Mouse (Mus musculus): ENCODE measurements at regions not wholly inside any gene's neighbourhood (a gene's known extent, or its start where the extent isn't known, plus 50 kb on each side); places are given as distances from the start of the nearest gene placed in this dataset.

DNA sequence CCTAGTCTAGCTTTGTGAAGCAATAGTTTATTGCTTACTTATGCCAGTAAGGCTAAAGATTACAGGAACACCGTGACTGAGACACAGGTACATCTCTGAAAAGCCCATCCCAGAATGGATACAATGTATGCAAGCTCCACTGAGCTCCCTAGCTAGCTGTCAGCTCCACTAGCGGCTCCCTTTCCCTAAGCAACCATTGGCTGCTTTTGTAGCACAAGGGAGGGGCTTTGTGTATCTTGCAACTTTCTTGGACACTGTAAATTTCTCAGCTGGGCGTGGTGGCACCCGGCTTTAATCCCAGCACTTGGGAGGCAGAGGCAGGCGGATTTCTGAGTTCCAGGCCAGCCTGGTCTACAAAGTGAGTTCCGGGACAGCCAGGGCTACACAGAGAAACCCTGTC lies 254.6 kb downstream of the Sipa1l2 start:
- no peak for DNase-seq (ENCODE audit: low spot score)
- H3K36me3 ChIP-seq, result no peaks in the 10 kb centered on the region
- no peak overlapping the region for H3K27ac ChIP-seq
- WGBS, result 83% methylated on average over 6 of the region's 6 CpGs
- H3K4me3 ChIP-seq, result no peak overlapping the region
- no peaks in the 10 kb centered on the region for H3K9me3 ChIP-seq (replicated peaks)
- H3K4me1 ChIP-seq, result peaks cover 28% of the 10 kb centered on the region
- H3K27me3 ChIP-seq (ENCODE audit: low read depth, poor library complexity, severe bottlenecking), result no peaks in the 10 kb centered on the region

DNA sequence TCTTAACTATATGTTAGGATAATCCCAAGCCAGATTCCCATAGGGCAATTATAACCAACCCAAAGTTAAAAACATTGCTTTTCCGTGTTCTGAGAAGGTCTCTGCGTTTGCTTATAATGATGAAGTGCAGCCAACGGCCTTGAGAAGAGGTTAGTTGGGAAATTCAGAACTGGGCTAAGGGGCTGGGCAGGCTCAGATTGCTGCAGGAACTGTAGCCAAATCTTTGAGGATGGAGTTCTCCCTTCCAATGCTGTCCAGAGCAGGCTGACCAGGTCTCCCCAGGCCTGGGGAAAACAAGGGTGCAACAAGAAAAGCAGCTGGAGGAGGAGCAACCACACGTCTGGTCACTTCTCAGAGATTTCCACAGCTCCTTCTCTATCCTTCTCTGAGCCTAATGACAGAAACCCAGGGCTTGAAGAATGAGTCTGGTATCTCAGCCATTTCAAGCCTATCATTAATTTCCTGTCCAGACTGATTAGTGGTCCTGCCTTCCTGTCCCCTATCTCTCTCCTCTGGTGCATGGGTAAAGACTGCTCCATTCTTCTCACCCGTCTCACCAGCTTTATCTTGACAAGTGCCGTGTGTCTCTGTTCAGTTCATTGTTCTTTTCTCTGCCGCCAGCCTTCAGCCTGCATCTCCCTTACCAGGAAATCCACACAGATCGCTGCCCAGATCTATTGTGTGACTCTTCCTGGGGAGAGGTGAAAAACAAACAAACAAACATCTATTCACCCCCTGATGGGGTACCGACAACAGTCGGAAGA lies 255.2 kb downstream of the Sipa1l2 start:
- no peak overlapping the region for H3K4me3 ChIP-seq
- no peak overlapping the region for H3K27ac ChIP-seq
- DNase-seq (ENCODE audit: low spot score), result no peak
- peaks cover 28% of the 10 kb centered on the region for H3K4me1 ChIP-seq
- H3K9me3 ChIP-seq (replicated peaks), result no peaks in the 10 kb centered on the region
- H3K27me3 ChIP-seq (ENCODE audit: low read depth, poor library complexity, severe bottlenecking), result no peaks in the 10 kb centered on the region
- no peaks in the 10 kb centered on the region for H3K36me3 ChIP-seq
- WGBS, result 64% methylated on average over 10 of the region's 10 CpGs

DNA sequence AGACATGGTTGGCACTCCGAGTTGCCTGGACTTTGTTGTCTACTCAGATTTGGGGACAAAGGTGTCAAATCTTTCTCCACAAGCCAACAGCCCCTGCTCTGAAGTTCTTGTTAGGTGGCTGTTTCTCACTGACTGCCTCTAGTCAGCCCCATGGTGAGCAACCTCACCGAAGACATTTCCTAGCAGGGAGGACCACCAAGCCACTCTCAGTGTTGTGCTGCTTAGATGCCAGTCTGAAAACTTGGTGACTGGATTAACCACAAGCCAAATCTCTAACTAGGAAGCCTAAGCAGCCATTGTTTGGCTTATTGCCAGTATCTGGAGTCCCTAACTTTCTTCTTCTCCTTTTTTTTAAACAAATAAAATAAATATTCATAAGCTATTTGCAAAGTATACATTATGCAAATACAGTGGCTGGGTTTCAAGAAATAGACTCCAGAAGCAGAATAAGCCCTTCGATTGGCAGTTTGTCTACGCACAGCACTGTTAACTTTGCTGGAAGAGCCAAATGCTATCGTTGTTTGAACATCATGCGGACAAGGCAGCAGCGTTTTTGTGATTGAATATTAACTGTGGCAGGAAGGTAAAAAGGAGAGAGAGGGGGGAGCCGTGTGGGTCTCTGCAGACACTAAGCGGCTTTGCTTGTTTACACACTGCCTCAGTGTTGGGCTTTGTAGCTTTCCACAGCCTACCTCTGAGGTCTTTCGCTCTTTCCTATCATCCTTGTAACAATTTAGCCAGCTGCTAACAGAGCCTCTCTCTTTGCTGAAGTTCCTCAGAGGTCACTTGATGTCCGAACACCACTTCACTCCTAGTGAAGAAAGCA lies 257.4 kb downstream of the Disc1 start:
- 63% methylated on average over 11 of the region's 11 CpGs for WGBS
- no peak for DNase-seq (ENCODE audit: low spot score)

More for the DNA sequence above, 257.4 kb downstream of the Disc1 start:
- no peak overlapping the region for H3K4me3 ChIP-seq
- no peaks in the 10 kb centered on the region for H3K36me3 ChIP-seq
- H3K27me3 ChIP-seq (ENCODE audit: low read depth, poor library complexity, severe bottlenecking), result no peaks in the 10 kb centered on the region; the same call in 1 of the 2 replicates
- H3K27ac ChIP-seq, result 0 out of 2 replicates have a peak overlapping the region, but pooled peaks have one; percentile 8
- H3K9me3 ChIP-seq (replicated peaks), result no peaks in the 10 kb centered on the region
- peaks cover 34% of the 10 kb centered on the region for H3K4me1 ChIP-seq

Measured in limb, embryonic 10.5 days (tissue).